Mouse (Mus musculus) cerebellum, adult 2 months (tissue): Measurements from ENCODE around the gene Zfp202.

ENCODE experiments used
- CTCF ChIP-seq: fragments of 200-500 bp; IDR thresholded peaks from 2 replicates; pipeline ENCODE4 v1.5.1; 2011; ENCODE audit warnings: low read depth, mild to moderate bottlenecking, control low read depth, low read length, moderate library complexity, borderline replicate concordance; ENCODE audit not compliant: insufficient read depth
- POLR2A ChIP-seq: fragments of 200-500 bp; IDR thresholded peaks from 2 replicates; pipeline ENCODE4 v1.6.1; 2011; ENCODE audit warnings: low read length, control low read depth, borderline replicate concordance; ENCODE audit not compliant: insufficient read depth

DNA sequence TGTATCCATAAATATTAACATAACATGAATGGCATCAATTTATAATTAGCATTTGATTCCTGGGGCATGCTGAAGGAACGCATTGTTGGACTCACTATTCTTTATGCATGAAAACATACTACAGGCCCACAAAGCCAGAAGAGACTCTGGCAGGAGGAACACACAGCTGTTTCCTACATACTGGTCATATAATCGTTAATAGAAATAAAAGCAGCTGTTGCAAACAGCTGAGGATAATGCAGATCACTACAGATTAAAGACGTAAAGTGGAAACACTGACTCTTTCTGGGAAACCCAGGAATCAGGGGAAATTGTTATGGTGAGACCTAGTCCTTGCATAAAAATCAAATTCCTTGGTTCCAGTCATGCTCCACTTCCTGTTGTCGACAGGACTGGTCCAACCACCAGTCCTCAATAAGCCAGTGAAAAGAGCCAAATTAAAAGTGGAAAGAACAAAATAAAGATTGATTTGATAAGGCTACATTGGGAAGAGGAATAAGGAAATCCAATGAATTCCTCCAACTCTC is 36.9 kb upstream of the Zfp202 start:
- no peak for TF ChIP-seq CTCF
- no peak for TF ChIP-seq POLR2A
